Mouse (Mus musculus) spleen, postnatal 36 days (tissue): Measurements from ENCODE around the gene Zfp691.

Experiments used
- DNase-seq, 2 experiments: peaks; one replicate each; pipeline ENCODE4 v3.0.0; 2022; ENCODE audit warnings: low spot score in 2 of 2, mixed read lengths in 1 of 2

The Zfp691 gene

DNA sequence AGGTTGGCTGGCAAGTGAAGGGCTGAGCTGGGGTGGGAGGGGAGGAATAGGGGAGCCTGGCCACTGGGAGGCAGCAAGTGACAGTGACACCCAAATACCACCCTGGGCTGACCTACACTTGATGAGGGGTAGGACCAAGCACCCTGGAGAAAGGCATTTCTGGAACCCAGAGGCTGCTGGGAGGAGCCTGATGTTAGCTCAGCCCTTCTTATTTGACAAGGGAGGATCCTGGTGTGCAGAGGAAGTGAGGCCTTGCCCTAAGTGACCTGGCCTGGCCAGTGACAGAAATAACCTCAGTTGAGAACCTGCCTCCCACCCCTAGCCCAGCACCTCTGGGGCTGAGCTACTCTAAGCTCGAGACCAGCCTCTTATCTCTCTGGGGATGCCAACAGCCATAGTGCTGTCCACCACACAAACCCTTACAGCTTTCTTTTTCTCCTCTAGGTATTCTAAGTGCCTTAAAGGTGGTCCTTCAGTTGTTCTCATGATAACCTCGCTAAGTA lies 49.2 kb downstream of the Zfp691 start:
- no peak for DNase-seq

DNA sequence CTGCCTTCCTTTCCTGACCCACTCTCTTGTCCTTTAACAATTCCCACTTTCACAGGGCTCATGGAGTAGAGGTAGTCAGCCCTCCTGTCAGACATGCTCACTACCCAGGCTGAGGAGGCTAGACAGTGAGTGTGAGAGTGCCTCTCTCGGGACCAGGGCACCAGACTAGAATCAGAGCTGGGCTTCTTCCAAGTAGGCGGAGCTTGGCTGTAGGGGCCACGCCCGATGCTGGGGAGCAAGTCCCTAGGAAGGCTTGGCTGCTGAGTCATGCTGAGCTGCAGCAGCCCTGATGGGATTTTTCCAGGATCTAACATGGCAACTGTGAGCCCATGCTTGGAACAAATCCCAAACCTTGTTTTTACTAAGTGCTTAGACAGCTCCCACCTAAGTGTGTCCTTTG lies 52.7 kb downstream of the Zfp691 start:
- DNase-seq = no peak

DNA sequence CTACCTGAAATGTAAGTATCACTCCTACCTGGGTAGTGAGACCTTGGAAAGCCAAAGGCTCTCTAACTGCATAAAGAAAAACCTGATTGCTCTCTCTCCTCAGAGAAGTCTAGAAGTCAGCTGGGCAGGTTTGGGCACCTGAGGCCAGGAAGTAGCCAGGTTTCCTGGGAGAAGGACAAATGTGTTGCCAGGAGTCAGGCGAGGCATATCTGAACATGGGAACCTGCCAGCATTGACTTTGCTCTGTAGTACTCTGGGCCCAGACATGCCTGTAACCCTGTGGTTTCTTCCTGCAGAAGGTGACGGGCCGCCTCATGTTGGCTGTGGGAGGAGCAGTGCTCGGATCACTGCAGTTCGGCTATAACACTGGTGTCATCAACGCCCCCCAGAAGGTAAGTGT lies 53.9 kb downstream of the Zfp691 start:
- DNase-seq = no peak
